Mouse (Mus musculus) G1E (cell line): ENCODE measurements at regions not wholly inside any gene's neighbourhood (a gene's known extent, or its start where the extent isn't known, plus 50 kb on each side); places are given as distances from the start of the nearest gene placed in this dataset.

Experiments
- CTCF ChIP-seq: IDR thresholded peaks from 2 replicates; pipeline ENCODE4 v1.5.1; 2012; ENCODE audit warnings: low read depth, low read length, inconsistent platforms, mixed read lengths
- GATA1 ChIP-seq: IDR thresholded peaks from 2 replicates; pipeline ENCODE4 v1.6.1; 2012; ENCODE audit warnings: borderline replicate concordance, low read length, inconsistent platforms, mixed read lengths
- GATA2 ChIP-seq: IDR thresholded peaks from 2 replicates; pipeline ENCODE4 v1.6.1; 2012; ENCODE audit warnings: low read depth, low read length, inconsistent platforms, borderline replicate concordance
- TAL1 ChIP-seq: conservative IDR thresholded peaks from 2 replicates; pipeline ENCODE4 v1.6.1; 2012; ENCODE audit warnings: low read depth, low read length, inconsistent platforms, mixed read lengths

GRCm38 (mm10) chr9:120653170-120653569 is 81.9 kb downstream of the Rpl14 start:
- TF ChIP-seq CTCF: no peak
- no peak for TF ChIP-seq GATA1
- no peak for TF ChIP-seq TAL1
- TF ChIP-seq GATA2: no peak
